Mouse (Mus musculus): ENCODE measurements around the gene Frs3. TPM values are rescaled to one million over a fixed set of nuclear protein-coding genes. Genes with fewer than 3 reads are reported as not detected.
A peak's percentile ranks its signal among the peaks of the same experiment; 100 is the strongest.

Gene Frs3
- total and polyA plus RNA-seq, 2 experiments from 2014 or later = 58.8 to 143 TPM

DNA sequence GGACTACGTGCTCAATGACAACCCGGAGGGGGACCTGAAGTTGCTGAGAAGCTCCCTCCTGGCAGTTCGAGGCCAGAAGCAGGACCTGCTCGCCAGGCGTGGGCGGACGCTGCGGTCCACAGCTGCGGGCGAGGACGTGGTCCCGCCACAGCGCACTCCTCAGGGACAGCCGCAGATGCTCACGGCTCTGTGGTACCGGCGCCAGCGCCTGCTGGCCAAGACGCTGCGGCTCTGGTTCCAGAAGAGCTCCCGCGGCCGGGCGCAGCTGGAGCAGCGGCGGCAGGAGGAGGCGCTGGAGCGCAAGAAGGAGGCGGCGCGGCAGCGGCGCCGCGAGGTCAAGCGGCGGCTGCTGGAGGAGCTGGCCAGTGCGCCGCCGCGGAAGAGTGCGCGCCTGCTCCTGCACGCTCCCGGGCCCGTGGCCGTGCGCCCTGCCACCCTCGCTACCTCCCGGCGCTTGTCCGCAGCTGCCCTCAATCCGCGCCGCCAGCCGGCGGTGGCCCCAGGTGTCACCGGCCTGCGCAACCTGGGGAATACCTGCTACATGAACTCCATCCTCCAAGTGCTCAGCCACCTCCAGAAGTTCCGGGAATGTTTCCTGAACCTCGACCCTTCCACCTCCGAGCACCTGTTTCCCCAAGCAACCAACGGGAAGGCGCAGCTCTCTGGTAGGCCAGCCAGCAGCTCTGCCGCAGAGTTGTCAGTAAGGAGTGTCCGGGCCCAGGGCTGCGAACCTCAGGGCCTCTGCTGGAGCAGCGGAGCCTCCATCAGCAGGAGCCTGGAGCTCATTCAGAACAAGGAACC lies 16.3 kb upstream of the Frs3 start:
- 6% methylated on average over 57 of the region's 68 CpGs for whole genome bisulfite sequencing
- Histone ChIP-seq H3K9ac (replicated peaks; ENCODE audit: low read length) (peak overlapping the region; percentile 10), H3K4me3 (ENCODE audit: low read length) (peak overlapping the region; percentile 26), H3K27ac (no peak overlapping the region), H3K4me1 (ENCODE audit: insufficient read depth, low read length) (0 out of 2 replicates have a peak, but pooled peaks cover 5% of the 10 kb centered on the region), H3K9me3 (ENCODE audit: low read length) (no peaks in the 10 kb centered on the region), H3K27me3 (ENCODE audit: insufficient read depth, low read length) (no peaks in the 10 kb centered on the region), H3K4me2 (ENCODE audit: low read depth, low read length) (peak overlapping the region; percentile 69), H3K36me3 (ENCODE audit: insufficient read depth, low read length) (no peaks in the 10 kb centered on the region)
- peak; percentile 77 for DNase-seq (ENCODE audit: low spot score)
- peak; percentile 61 for ATAC-seq
- TF ChIP-seq CTCF (IDR thresholded peaks at IDR 0.05; ENCODE audit: low read depth) = 0 out of 2 replicates have a peak, but pooled peaks have one; percentile 4

- Histone ChIP-seq H3K27ac (no peak overlapping the region), H3K9ac (replicated peaks; ENCODE audit: low read length) (no peak overlapping the region), H3K27me3 (ENCODE audit: insufficient read depth, low read length) (no peaks in the 10 kb centered on the region), H3K4me1 (ENCODE audit: insufficient read depth, low read length) (0 out of 2 replicates have a peak, but pooled peaks cover 5% of the 10 kb centered on the region), H3K4me3 (ENCODE audit: low read length) (no peak overlapping the region), H3K9me3 (ENCODE audit: low read length) (no peaks in the 10 kb centered on the region), H3K4me2 (ENCODE audit: low read depth, low read length) (no peak overlapping the region), H3K36me3 (ENCODE audit: insufficient read depth, low read length) (peaks cover 40% of the 10 kb centered on the region)
- WGBS = 18% methylated on average over 9 of the region's 9 CpGs
- DNase-seq (ENCODE audit: low spot score) = peak; percentile 89
- TF ChIP-seq CTCF (IDR thresholded peaks at IDR 0.05; ENCODE audit: low read depth) = peak; percentile 94
- no peak for ATAC-seq
Observed at GRCm38 (mm10) chr17:47676581-47676980, 12.2 kb upstream of the Frs3 start.

- ATAC-seq = no peak
- no peak for DNase-seq (ENCODE audit: low spot score)
- Histone ChIP-seq H3K9ac (replicated peaks; ENCODE audit: low read length) (no peak overlapping the region), H3K9me3 (ENCODE audit: low read length) (no peaks in the 10 kb centered on the region), H3K27ac (no peak overlapping the region), H3K36me3 (ENCODE audit: insufficient read depth, low read length) (peaks cover 52% of the 10 kb centered on the region), H3K27me3 (ENCODE audit: insufficient read depth, low read length) (no peaks in the 10 kb centered on the region), H3K4me3 (ENCODE audit: low read length) (no peak overlapping the region), H3K4me2 (ENCODE audit: low read depth, low read length) (no peak overlapping the region), H3K4me1 (ENCODE audit: insufficient read depth, low read length) (no peaks in the 10 kb centered on the region)
- TF ChIP-seq CTCF (IDR thresholded peaks at IDR 0.05; ENCODE audit: low read depth) = no peak
- WGBS = 97% methylated on average over 5 of the region's 5 CpGs
Observed at GRCm38 (mm10) chr17:47678238-47678637, 10.6 kb upstream of the Frs3 start.

- Histone ChIP-seq H3K4me3 (ENCODE audit: low read length) (no peak overlapping the region), H3K27me3 (ENCODE audit: insufficient read depth, low read length) (no peaks in the 10 kb centered on the region), H3K36me3 (ENCODE audit: insufficient read depth, low read length) (peaks cover 57% of the 10 kb centered on the region), H3K9me3 (ENCODE audit: low read length) (no peaks in the 10 kb centered on the region), H3K4me1 (ENCODE audit: insufficient read depth, low read length) (no peaks in the 10 kb centered on the region), H3K9ac (replicated peaks; ENCODE audit: low read length) (no peak overlapping the region), H3K4me2 (ENCODE audit: low read depth, low read length) (no peak overlapping the region), H3K27ac (no peak overlapping the region)
- WGBS = 86% methylated on average over 5 of the region's 5 CpGs
- no peak for ATAC-seq
- no peak for TF ChIP-seq CTCF (IDR thresholded peaks at IDR 0.05; ENCODE audit: low read depth)
- no peak for DNase-seq (ENCODE audit: low spot score)
Observed at GRCm38 (mm10) chr17:47678702-47679101, 10.1 kb upstream of the Frs3 start.

DNA sequence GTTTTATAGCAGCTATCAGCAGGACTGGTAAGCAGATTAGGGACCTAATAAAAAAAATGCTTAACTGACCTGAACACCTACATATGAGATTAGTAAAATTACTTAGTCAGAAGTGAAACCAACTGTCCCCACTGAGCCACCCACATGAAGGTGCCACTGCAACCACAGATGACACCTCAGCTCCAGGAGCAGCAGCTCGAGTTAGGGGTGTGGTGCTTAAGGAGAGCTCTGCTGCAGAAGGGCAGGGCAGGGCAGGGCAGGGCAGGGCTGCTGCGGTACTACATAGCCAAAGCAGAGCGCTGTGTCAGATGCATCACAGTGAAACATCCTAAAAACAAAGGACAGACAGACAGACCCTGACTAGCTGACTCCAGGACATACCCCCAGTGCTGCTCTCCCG lies 6.0 kb upstream of the Frs3 start:
- Histone ChIP-seq H3K9me3 (ENCODE audit: low read length) (no peaks in the 10 kb centered on the region), H3K27ac (no peak overlapping the region), H3K9ac (replicated peaks; ENCODE audit: low read length) (no peak overlapping the region), H3K4me1 (ENCODE audit: insufficient read depth, low read length) (peaks cover 7% of the 10 kb centered on the region), H3K4me3 (ENCODE audit: low read length) (no peak overlapping the region), H3K4me2 (ENCODE audit: low read depth, low read length) (no peak overlapping the region), H3K36me3 (ENCODE audit: insufficient read depth, low read length) (peaks cover 62% of the 10 kb centered on the region), H3K27me3 (ENCODE audit: insufficient read depth, low read length) (no peaks in the 10 kb centered on the region)
- DNase-seq (ENCODE audit: low spot score) (no peak), ATAC-seq (no peak)
- 87% methylated on average over 4 of the region's 4 CpGs for WGBS
- TF ChIP-seq CTCF (IDR thresholded peaks at IDR 0.05; ENCODE audit: low read depth) = no peak

DNA sequence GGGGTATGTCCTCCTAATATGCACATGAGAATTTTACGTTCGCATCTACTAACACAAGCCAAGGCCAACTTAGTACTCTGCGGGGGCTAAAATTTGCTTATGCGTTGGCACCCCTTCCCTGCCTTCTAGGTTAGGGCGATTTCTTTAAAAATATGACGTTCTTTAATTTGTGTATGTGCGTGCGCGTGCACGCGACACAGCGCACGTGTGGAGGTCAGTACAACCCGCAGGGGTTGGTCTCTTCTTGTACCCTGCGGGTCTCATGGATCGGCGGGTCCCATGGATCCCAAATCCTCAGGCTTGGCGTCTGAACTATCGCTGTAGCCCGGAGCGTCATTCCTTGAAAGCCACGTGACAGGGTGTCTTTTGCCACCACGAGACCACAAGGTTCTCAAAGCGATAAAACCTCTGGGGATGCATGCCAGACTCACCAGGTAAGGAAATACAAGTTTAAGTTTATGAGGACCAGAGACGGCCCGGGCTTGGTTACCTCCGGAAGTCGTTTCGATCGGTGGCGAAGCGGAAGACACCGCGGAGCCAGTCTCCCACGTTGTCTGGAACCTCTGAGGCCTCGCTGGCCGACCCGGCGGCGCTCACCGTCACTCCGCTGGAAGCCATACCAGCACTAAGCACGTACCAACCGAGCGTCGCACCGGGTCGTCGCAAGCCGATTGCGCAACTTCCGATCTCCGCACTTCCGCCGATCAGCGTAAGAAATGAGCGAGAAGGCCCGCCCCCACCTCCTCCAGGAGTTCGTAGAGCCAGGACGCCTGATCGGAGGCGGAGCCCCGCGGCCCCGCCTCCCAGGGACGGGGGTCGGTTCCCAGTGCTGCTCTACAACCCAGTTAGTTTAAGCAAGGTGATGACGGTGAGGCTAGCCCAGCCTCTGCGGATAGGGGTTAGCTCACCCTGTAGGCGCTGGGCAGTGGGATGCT lies 1.2 kb upstream of the Frs3 start:
- Histone ChIP-seq H3K4me1 (ENCODE audit: insufficient read depth, low read length) (peaks cover 11% of the 10 kb centered on the region), H3K9me3 (ENCODE audit: low read length) (no peaks in the 10 kb centered on the region), H3K27ac (peak overlapping the region; percentile 87), H3K4me3 (ENCODE audit: low read length) (peak overlapping the region; percentile 58), H3K36me3 (ENCODE audit: insufficient read depth, low read length) (peaks cover 18% of the 10 kb centered on the region), H3K9ac (replicated peaks; ENCODE audit: low read length) (peak overlapping the region; percentile 84), H3K4me2 (ENCODE audit: low read depth, low read length) (peak overlapping the region; percentile 92), H3K27me3 (ENCODE audit: insufficient read depth, low read length) (no peaks in the 10 kb centered on the region)
- TF ChIP-seq CTCF (IDR thresholded peaks at IDR 0.05; ENCODE audit: low read depth) = no peak
- WGBS = 1% methylated on average over 70 of the region's 70 CpGs
- ATAC-seq (peak; percentile 91), DNase-seq (ENCODE audit: low spot score) (peak; percentile 99)

All from hindbrain, postnatal 0 days (tissue).